Mouse (Mus musculus): ENCODE data around the gene Rcc1l. TPM values are rescaled to one million over a fixed set of nuclear protein-coding genes. Genes with fewer than 3 reads are reported as not detected.

Rcc1l gene
- polyA plus RNA-seq, 1 experiment from 2014 or later = 33.5 TPM

DNA sequence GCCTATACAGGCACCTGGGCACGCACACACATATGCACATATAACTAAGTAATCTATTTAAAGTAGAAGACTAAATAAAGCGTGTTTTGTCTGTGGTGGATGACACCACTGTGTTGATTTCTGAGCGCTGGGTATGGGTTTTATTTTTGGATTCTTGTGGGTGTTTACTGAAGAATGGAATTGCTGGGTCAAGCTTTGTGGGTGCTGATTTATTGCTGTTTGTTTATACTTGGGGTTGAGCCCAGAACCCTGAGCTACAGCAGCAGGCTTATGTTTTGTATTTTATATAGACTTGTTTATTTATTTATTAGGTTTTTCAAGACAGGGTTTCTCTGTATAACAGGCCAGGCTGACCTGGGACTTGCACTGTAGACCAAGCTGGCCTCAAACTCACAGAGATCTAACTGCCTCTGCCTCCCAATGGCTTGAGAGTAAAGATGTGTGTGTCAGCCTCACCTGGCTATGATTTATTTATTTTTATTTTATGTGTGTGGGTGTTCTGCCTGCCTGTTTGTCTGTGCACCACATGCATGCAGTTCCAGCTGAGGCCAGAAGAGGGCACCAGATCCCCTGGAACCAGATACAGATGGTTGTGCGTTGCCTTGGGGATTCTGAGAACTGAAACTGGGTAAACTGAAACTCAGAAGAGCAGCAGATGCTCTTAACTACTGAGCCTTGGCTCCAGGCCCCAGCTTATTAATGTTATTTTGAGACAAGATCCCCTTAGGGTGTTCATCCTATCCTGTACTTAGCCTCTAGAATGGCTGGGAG, 10.6 kb upstream of the Rcc1l start:
- no peak for ATAC-seq
- Histone ChIP-seq H3K27me3 (replicated peaks) (no peaks in the 10 kb centered on the region), H3K27ac (no peak overlapping the region), H3K9ac (no peak overlapping the region), H3K4me3 (no peak overlapping the region), H3K9me3 (replicated peaks) (no peaks in the 10 kb centered on the region), H3K36me3 (no peaks in the 10 kb centered on the region), H3K4me1 (peaks cover 29% of the 10 kb centered on the region), H3K4me2 (no peak overlapping the region)
- 68% methylated on average over 4 of the region's 4 CpGs for WGBS (ENCODE audit: insufficient replicate concordance)

DNA sequence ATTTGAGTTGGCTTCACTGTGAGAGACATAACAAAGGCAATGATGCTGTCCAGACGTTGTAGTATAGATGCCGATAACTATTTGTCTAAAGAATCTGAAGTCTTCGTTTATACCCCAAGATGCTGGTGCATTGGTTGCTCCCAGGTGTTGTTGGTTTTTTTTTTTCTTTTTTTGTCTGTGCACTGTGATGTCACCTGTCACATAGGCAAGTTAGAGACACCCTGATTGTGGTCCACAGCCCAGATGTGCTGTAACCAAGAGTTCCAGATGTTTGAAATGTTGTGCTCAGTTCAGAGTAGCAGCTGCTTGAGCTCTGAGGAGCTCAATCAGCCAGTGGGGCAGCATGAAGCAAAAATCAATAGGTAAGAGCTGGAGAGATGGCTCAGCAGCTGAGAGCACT, 9.5 kb upstream of the Rcc1l start:
- H3K27me3 ChIP-seq (replicated peaks) = no peaks in the 10 kb centered on the region
- no peak overlapping the region for H3K4me2 ChIP-seq
- WGBS (ENCODE audit: insufficient replicate concordance) = 83% methylated on average over 3 of the region's 3 CpGs
- H3K9ac ChIP-seq = no peak overlapping the region
- no peak overlapping the region for H3K27ac ChIP-seq
- ATAC-seq = no peak
- no peaks in the 10 kb centered on the region for H3K36me3 ChIP-seq
- H3K4me1 ChIP-seq = peaks cover 32% of the 10 kb centered on the region
- no peak overlapping the region for H3K4me3 ChIP-seq
- no peaks in the 10 kb centered on the region for H3K9me3 ChIP-seq (replicated peaks)

DNA sequence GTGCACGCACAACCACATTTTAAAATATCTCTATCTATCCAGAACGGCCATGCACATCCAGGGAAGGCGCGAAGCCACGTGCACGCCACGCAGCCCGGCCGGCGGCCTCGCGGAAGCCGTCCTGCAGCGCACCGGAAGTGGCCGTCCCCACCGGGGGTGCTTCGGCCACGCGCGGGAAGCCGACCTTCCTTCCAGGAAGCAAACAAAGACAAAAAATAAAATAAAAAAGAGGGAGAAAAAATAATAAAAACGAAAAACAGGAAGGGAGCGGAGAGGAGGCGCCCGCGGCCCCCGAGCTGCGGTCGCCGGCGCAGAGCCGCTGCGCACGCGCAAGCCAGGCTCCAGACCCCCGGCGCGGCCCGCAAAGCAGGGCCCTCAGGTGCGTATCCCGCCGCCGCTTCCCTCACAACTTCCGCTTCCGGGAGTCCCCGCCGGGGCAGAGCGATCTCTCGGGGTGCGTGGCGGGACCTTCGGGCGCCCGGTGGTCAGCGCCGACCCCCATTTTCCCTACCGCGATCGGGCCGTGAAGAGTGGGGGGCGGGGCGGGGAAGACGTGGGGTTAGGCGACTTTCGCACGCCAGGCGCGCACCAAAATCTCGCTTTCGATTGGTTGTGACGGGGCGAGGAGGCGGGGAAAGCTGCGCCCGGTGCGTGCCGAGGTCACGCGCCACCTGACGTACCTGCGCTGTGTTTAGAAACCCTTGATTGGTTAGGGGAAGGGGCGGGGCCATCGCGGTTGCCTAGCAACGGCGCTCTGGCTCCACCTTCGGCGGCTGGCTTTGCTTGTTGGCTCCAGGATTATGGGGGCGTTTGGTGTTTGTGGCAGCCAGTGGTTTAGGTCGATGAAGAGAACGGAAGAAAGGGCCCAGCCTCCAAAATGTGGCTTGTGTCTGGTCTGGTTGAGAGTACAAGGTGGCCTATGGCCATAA, 7.6 kb upstream of the Rcc1l start, which contains the start of gene Gtf2ird2:
Gene Gtf2ird2 (plus strand): TSS at position 140 of the 929 bp plus-strand sequence.
- Histone ChIP-seq H3K36me3 (no peaks in the 10 kb centered on the region), H3K27ac (peak within 1 kb of the TSS; percentile 90), H3K27me3 (replicated peaks) (no peaks in the 10 kb centered on the region), H3K4me3 (peak within 1 kb of the TSS; percentile 87), H3K4me1 (peaks cover 42% of the 10 kb centered on the region), H3K4me2 (peak within 1 kb of the TSS; percentile 88), H3K9me3 (replicated peaks) (no peaks in the 10 kb centered on the region), H3K9ac (peak within 1 kb of the TSS; percentile 91)
- peak; percentile 94 for ATAC-seq
- WGBS (ENCODE audit: insufficient replicate concordance) = under 1% methylated on average over 92 of the region's 92 CpGs

DNA sequence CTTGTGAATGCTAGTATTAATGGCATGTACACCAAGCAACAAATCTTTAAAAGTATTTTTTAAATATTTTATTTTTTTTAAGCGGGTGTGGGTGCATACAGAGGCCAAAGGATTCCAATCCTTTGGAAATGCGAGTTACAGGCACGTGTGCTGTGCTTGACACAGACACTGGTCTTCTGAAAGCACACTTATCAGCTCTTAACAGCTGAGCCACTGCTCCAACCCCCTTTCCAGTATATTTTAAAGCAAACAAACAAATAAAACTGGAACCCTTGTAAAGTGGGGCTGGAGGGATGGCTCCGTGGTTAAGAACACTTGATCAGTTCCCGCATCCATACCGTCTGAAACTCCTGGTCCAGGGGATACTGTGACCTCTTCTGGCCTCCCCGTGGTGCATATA, 6.6 kb upstream of the Rcc1l start:
- Histone ChIP-seq H3K4me3 (peak overlapping the region; percentile 87), H3K36me3 (no peaks in the 10 kb centered on the region), H3K9me3 (replicated peaks) (no peaks in the 10 kb centered on the region), H3K4me2 (peak overlapping the region; percentile 88), H3K4me1 (peaks cover 49% of the 10 kb centered on the region), H3K27ac (peak overlapping the region; percentile 90), H3K27me3 (replicated peaks) (no peaks in the 10 kb centered on the region), H3K9ac (peak overlapping the region; percentile 91)
- ATAC-seq = no peak
- 22% methylated on average over 7 of the region's 7 CpGs for WGBS (ENCODE audit: insufficient replicate concordance)

DNA sequence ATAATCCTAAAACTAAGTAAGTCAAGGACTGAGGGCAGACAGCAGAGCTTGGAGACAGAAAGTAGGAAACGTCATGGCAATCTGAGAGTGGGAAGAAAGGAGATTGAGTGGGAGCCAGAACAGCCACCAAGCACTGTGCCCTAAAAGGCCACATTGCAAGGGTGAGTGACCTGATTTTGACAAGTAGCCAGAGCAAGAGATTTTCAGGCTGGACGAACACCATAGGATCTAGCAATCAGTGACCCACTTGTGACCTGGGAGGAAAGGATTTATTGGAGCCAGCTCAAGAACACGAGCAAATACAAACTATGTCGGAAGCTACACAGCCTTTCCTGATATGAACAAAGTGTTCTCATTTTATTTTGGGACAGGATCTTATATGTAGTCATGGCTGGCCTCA, 6.2 kb upstream of the Rcc1l start:
- Histone ChIP-seq H3K4me2 (peak overlapping the region; percentile 88), H3K4me3 (peak overlapping the region; percentile 87), H3K4me1 (peaks cover 47% of the 10 kb centered on the region), H3K9ac (peak overlapping the region; percentile 91), H3K27ac (peak overlapping the region; percentile 90), H3K36me3 (no peaks in the 10 kb centered on the region), H3K9me3 (replicated peaks) (no peaks in the 10 kb centered on the region), H3K27me3 (replicated peaks) (no peaks in the 10 kb centered on the region)
- no peak for ATAC-seq
- 65% methylated on average over 4 of the region's 4 CpGs for WGBS (ENCODE audit: insufficient replicate concordance)

DNA sequence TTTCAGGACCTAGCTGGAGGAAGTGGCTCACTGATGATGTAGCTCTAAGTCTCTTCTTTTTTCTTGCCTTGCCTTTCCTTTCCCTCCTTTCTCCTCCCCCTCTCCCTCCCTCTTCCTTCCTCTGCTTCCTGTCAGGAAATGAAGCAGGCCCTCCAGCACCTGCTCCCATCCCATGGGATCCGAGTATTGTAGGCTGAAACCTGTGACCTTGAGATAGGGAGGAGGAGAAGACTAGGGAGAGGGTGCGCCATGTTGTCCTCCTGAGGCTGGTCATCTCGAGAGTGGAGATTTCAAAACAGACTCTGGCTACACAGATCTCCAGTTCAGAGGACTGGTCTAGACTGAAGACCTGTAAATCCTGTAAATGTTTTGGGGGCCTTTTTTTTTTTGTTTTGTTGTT, 5.6 kb upstream of the Rcc1l start:
- Histone ChIP-seq H3K4me2 (0 out of 2 replicates have a peak overlapping the region, but pooled peaks have one; percentile 18), H3K9ac (no peak overlapping the region), H3K27ac (peak overlapping the region; percentile 49; the same call in 1 of the 2 replicates), H3K36me3 (no peaks in the 10 kb centered on the region), H3K4me3 (no peak overlapping the region), H3K27me3 (replicated peaks) (no peaks in the 10 kb centered on the region), H3K9me3 (replicated peaks) (no peaks in the 10 kb centered on the region), H3K4me1 (peaks cover 50% of the 10 kb centered on the region)
- 58% methylated on average over 3 of the region's 3 CpGs for WGBS (ENCODE audit: insufficient replicate concordance)
- ATAC-seq = no peak

DNA sequence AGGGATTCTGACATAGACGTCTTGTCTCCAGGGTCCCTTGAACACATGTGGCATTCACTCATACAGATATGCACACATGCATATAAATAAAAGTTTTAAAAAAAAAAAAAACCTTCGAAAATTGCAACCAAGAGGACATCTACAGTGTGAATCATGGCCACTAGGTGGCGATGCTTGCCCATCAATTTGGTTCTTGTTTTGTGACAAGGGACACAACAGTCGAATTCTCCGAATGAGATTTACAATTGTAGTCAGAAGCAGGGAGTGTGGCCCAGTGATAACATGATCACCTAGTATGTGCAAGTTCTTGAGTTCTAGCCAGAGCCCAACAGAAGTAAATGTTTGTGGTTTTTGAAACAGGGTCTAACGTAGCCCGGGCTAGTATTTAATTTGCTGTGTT, 3.3 kb upstream of the Rcc1l start:
- Histone ChIP-seq H3K4me1 (peaks cover 65% of the 10 kb centered on the region), H3K27me3 (replicated peaks) (no peaks in the 10 kb centered on the region), H3K9me3 (replicated peaks) (no peaks in the 10 kb centered on the region), H3K4me3 (no peak overlapping the region), H3K4me2 (no peak overlapping the region), H3K36me3 (no peaks in the 10 kb centered on the region), H3K27ac (no peak overlapping the region), H3K9ac (no peak overlapping the region)
- ATAC-seq = no peak
- WGBS (ENCODE audit: insufficient replicate concordance) = 17% methylated on average over 7 of the region's 7 CpGs

DNA sequence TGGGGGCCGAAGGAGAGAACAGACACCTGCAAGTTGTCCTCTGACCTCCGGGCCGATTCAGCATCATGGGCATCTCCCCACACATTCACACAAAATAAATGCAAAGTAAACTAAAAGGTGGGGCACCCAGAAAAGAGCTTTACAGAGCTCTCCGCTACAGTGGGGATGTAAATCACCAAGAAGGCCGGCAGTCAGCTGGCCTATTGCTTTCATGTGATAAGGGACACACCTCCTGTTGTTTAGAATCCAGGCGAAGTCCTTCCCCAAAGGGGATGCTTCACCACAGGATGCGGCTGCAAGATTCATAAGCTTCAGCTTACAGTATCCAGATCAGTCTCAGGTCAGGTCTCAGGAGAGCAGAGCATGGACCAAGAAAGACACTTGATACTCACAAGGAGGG, 2.0 kb upstream of the Rcc1l start:
- H3K4me3 ChIP-seq = no peak overlapping the region

DNA sequence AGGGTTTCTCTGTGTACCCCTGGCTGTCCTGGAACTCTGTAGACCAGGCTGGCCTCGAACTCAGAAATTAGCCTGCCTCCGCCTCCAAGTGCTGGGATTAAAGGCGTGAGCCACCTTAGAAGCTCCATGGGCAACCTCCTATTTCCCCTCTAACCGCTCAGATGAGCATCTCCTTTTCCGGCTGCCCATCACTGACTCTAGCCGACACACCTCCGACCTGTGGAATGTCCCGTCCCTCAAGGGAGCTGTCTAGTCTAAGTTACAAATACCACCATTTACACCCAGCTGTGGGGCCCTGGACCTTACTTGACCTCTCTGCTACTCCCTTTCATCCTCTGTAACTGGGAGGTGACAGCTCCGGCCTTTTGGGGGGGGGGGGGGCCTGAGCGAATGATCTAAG, 878 bp downstream of the Rcc1l start:
- H3K27ac ChIP-seq = peak overlapping the region; percentile 82
- peak overlapping the region; percentile 88 for H3K4me2 ChIP-seq
- ATAC-seq = 0 out of 2 replicates have a peak, but pooled peaks have one; percentile 9
- H3K9ac ChIP-seq = peak overlapping the region; percentile 82
- H3K4me1 ChIP-seq = peaks cover 60% of the 10 kb centered on the region
- peaks cover 26% of the 10 kb centered on the region for H3K36me3 ChIP-seq
- 5% methylated on average over 10 of the region's 10 CpGs for WGBS (ENCODE audit: insufficient replicate concordance)
- no peaks in the 10 kb centered on the region for H3K27me3 ChIP-seq (replicated peaks)
- peak overlapping the region; percentile 93 for H3K4me3 ChIP-seq
- H3K9me3 ChIP-seq (replicated peaks) = no peaks in the 10 kb centered on the region

More for the DNA sequence above, 2.0 kb upstream of the Rcc1l start:
- Histone ChIP-seq H3K4me2 (no peak overlapping the region), H3K27me3 (replicated peaks) (no peaks in the 10 kb centered on the region), H3K36me3 (peaks cover 4% of the 10 kb centered on the region), H3K9me3 (replicated peaks) (no peaks in the 10 kb centered on the region), H3K9ac (no peak overlapping the region), H3K4me1 (peaks cover 70% of the 10 kb centered on the region), H3K27ac (no peak overlapping the region)
- ATAC-seq = no peak
- WGBS (ENCODE audit: insufficient replicate concordance) = 57% methylated on average over 7 of the region's 7 CpGs

DNA sequence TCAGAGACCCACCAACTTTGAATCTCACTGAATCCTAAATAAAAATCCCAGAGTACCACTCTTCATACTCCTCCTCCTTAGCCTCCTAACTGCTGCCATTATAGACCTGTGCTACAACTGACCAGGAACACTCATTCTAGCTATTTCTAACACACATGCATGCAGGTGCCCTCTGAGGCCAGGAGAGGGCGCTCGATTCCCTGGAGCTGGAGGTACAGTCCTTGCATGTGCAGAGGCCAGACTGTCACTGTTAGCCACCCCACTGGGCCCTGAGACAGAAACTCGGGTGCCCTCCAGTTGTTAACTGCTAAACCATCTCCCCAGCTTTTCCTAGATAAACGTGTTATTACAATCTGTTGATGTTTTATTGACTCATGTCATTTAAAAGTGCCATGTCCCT, 3.4 kb downstream of the Rcc1l start:
- H3K9me3 ChIP-seq (replicated peaks) = no peaks in the 10 kb centered on the region
- no peak overlapping the region for H3K27ac ChIP-seq
- no peak overlapping the region for H3K4me2 ChIP-seq
- H3K9ac ChIP-seq = no peak overlapping the region
- ATAC-seq = no peak
- H3K36me3 ChIP-seq = peaks cover 47% of the 10 kb centered on the region
- H3K4me1 ChIP-seq = peaks cover 46% of the 10 kb centered on the region
- WGBS (ENCODE audit: insufficient replicate concordance) = 30% methylated on average over 4 of the region's 4 CpGs
- no peaks in the 10 kb centered on the region for H3K27me3 ChIP-seq (replicated peaks)
- no peak overlapping the region for H3K4me3 ChIP-seq

DNA sequence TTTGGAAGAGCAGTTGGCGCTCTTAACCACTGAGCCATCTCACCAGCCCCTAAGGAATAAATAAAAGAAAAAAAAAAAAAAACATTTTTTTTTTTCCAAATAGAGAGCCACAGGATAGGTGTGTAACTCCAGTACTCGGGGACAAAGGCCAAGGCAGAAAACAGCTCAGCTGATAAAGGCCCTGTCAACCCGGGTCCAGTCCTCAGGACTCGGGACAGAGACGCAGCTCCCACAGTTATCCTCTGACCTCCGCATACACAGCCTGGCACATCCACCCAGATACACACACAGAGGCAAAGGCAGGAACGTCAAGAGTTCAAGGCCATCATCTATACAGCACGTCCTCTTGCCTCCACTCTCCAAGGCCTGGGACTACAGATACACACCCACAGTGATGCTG, 6.4 kb downstream of the Rcc1l start:
- H3K27ac ChIP-seq = no peak overlapping the region
- H3K9ac ChIP-seq = no peak overlapping the region
- H3K36me3 ChIP-seq = peaks cover 73% of the 10 kb centered on the region
- peaks cover 26% of the 10 kb centered on the region for H3K4me1 ChIP-seq
- no peak overlapping the region for H3K4me3 ChIP-seq
- H3K4me2 ChIP-seq = no peak overlapping the region
- WGBS (ENCODE audit: insufficient replicate concordance) = 80% methylated on average over 8 of the region's 8 CpGs
- H3K27me3 ChIP-seq (replicated peaks) = no peaks in the 10 kb centered on the region
- ATAC-seq = no peak
- H3K9me3 ChIP-seq (replicated peaks) = no peaks in the 10 kb centered on the region

DNA sequence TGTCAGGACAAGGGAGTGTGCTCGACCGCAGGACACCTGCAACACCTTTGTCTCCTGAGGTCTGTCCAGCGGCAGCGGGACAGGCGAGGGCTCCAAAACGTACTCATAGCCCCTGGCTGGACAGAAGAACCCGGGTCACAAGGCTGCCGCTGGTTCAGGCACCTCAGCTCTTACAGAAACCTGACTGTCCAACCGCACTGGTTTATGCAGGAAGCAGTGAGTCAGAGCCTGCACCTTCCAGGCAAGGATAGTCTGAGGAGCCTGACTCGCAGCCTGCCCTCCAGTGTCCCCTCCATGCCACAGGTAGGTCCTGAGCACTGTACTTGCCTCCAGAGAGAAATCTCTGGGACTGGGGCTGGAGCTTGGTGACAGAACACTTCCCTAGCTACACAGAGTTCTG, 7.3 kb downstream of the Rcc1l start:
- H3K4me3 ChIP-seq = no peak overlapping the region
- no peak overlapping the region for H3K4me2 ChIP-seq
- no peaks in the 10 kb centered on the region for H3K27me3 ChIP-seq (replicated peaks)
- H3K27ac ChIP-seq = no peak overlapping the region
- ATAC-seq = no peak
- H3K9ac ChIP-seq = no peak overlapping the region
- H3K9me3 ChIP-seq (replicated peaks) = no peaks in the 10 kb centered on the region
- H3K36me3 ChIP-seq = peaks cover 82% of the 10 kb centered on the region
- 83% methylated on average over 10 of the region's 10 CpGs for WGBS (ENCODE audit: insufficient replicate concordance)
- peaks cover 16% of the 10 kb centered on the region for H3K4me1 ChIP-seq

Data from liver, embryonic 12.5 days (tissue).